Mouse (Mus musculus) neural tube, embryonic 12.5 days (tissue): ENCODE measurements around the gene Nme8. TPM values are rescaled to one million over a fixed set of nuclear protein-coding genes. Genes with fewer than 3 reads are reported as not detected.
A peak's percentile ranks its signal among the peaks of the same experiment; 100 is the strongest.

ENCODE experiments used
- ATAC-seq: fragments of 200-750 bp; cut with Nextera tagmentation; 2 replicates; pipeline ENCODE4 v1.8.0; 2017; ENCODE audit warnings: low read depth, mild to moderate bottlenecking, moderate TSS enrichment, moderate library complexity; ENCODE audit not compliant: low FRiP score
- H3K27ac ChIP-seq: fragments of 300-500 bp; sonication (generic); 2 replicates; pipeline ENCODE4 v1.5.1; 2016
- H3K27me3 ChIP-seq: fragments of 300-500 bp; sonication (generic); replicated peaks from 2 replicates; pipeline ENCODE4 v1.6.1; 2016; ENCODE audit warnings: mild to moderate bottlenecking
- H3K36me3 ChIP-seq: fragments of 300-500 bp; sonication (generic); 2 replicates; pipeline ENCODE4 v1.6.1; 2016; ENCODE audit warnings: mild to moderate bottlenecking
- H3K4me1 ChIP-seq: fragments of 300-500 bp; sonication (generic); 2 replicates; pipeline ENCODE4 v1.6.1; 2016
- H3K4me2 ChIP-seq: fragments of 300-500 bp; sonication (generic); replicated peaks from 2 replicates; pipeline ENCODE4 v1.6.1; 2016; ENCODE audit warnings: mild to moderate bottlenecking
- H3K4me3 ChIP-seq: fragments of 300-500 bp; sonication (generic); 2 replicates; pipeline ENCODE4 v1.5.1; 2016
- H3K9ac ChIP-seq: fragments of 300-500 bp; sonication (generic); 2 replicates; pipeline ENCODE4 v1.6.1; 2016; ENCODE audit warnings: mild to moderate bottlenecking
- H3K9me3 ChIP-seq: fragments of 300-500 bp; sonication (generic); 2 replicates; pipeline ENCODE4 v1.6.1; 2016; ENCODE audit warnings: mild to moderate bottlenecking
- WGBS: fragments of 180-500 bp; shearing (Covaris S2); methylation state at CpG from one replicate; pipeline ENCODE4 v1.1.7; 2016; 5-methylcytosine and 5-hydroxymethylcytosine counted together
- polyA plus RNA-seq: library from polyadenylated mRNA; unstranded; fragments of >200 nt; fragmentation: Nextera tagmentation; extraction: Ambion mirVana; gene quantifications from 2 replicates; pipeline ENCODE4 v1.2.1, GENCODE M21; 2016

Nme8 gene
- polyA plus RNA-seq, 1 experiment from 2014 or later = not detected

DNA sequence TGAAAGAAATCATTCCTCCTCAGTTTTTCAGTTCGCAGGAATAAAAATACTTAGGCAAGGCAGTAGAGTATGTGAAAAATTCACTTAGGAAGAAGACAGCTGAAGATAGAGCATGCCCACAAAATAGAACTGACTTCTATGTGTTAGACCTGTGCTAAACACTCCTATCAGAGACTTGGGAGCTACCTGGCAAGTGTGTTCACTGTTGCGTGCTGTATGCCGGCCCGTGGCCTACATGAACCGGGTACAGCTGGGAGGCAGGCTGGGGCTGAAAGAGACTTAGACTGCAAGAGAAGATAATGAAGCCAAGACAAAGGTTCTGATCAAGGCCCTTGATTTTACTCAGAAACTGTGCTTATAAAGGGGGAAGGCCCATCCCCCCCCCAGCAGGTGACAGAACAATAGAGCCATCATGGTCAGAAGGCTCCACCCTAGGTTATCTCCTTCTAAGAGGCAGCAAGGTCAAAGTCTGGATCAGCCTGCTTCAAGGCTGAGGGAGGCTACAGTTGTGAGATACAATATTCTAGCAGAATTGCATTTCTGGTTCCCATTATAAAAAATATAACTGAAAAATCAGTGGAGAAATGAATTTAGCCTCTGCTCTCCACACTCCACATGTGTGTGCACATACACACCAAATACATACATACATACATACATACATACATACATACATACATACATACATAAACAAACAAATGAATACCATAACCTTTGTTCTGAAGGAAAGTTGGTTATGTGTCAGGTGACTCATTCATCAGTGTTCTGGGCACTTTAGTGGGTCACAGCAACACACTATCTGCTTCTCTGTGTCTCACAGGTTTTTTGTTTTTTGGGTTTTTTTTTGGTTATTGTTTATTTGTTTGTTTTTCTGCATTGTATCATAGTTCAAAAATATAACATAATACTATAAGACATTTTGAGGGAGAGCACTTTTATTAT is 66.6 kb downstream of the Nme8 start:
- no peaks in the 10 kb centered on the region for H3K36me3 ChIP-seq
- no peaks in the 10 kb centered on the region for H3K27me3 ChIP-seq
- H3K4me2 ChIP-seq = no peak overlapping the region
- 92% methylated on average over 5 of the region's 5 CpGs for WGBS
- ATAC-seq = no peak
- no peaks in the 10 kb centered on the region for H3K9me3 ChIP-seq
- no peak overlapping the region for H3K27ac ChIP-seq
- no peaks in the 10 kb centered on the region for H3K4me1 ChIP-seq
- no peak overlapping the region for H3K4me3 ChIP-seq
- H3K9ac ChIP-seq = no peak overlapping the region

DNA sequence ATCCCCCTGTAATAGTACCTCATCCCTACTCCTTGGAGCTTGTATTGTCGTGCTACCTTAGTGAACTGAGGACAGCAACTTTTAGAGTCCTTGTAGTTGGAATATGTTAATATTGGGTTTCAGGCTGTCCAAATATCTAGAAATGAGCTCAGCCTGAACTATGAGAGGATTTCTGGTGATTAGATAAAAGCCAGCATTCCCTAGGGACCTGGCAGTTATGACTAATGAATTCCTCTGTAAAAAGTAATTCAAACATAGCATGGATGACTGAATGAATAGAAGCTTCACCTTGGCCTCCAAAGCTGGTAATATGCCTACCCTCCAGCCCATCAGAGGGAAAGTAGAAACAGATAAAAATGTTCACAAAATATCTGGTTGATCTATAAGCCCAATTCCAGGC is 71.1 kb downstream of the Nme8 start:
- peaks cover 7% of the 10 kb centered on the region for H3K4me1 ChIP-seq
- no peak overlapping the region for H3K9ac ChIP-seq
- no peak overlapping the region for H3K4me3 ChIP-seq
- H3K9me3 ChIP-seq = no peaks in the 10 kb centered on the region
- H3K27ac ChIP-seq = no peak overlapping the region
- peaks cover 11% of the 10 kb centered on the region for H3K27me3 ChIP-seq
- ATAC-seq = no peak
- no peak overlapping the region for H3K4me2 ChIP-seq
- WGBS = 79% methylated on average over 1 of the region's 1 CpGs
- H3K36me3 ChIP-seq = no peaks in the 10 kb centered on the region

GRCm38 (mm10) chr13:19624632-19625320 is 72.8 kb downstream of the Nme8 start:
- Histone ChIP-seq H3K4me1 (peaks cover 7% of the 10 kb centered on the region), H3K36me3 (no peaks in the 10 kb centered on the region), H3K4me3 (no peak overlapping the region), H3K9ac (no peak overlapping the region), H3K9me3 (no peaks in the 10 kb centered on the region), H3K27me3 (peaks cover 11% of the 10 kb centered on the region), H3K27ac (no peak overlapping the region), H3K4me2 (no peak overlapping the region)
- 80% methylated on average over 11 of the region's 11 CpGs for WGBS
- ATAC-seq = no peak

- Histone ChIP-seq H3K4me1 (peaks cover 7% of the 10 kb centered on the region), H3K9me3 (no peaks in the 10 kb centered on the region)
These were observed 74.2 kb downstream of the Nme8 start for GRCm38 (mm10) chr13:19623228-19623905.

GRCm38 (mm10) chr13:19622573-19623227 is 74.9 kb downstream of the Nme8 start, which contains the start of gene Sfrp4:
Gene Sfrp4, plus strand, starts transcription at chr13:19623104.
- Histone ChIP-seq H3K9ac (peak within 1 kb of the TSS; percentile 55), H3K4me3 (peak within 1 kb of the TSS; percentile 44), H3K9me3 (no peaks in the 10 kb centered on the region), H3K27ac (no peak within 1 kb of the TSS), H3K4me2 (peak within 1 kb of the TSS; percentile 87), H3K27me3 (peaks cover 11% of the 10 kb centered on the region), H3K36me3 (no peaks in the 10 kb centered on the region), H3K4me1 (peaks cover 7% of the 10 kb centered on the region)
- 3% methylated on average over 25 of the region's 25 CpGs for WGBS
- ATAC-seq = peak; percentile 59

More at GRCm38 (mm10) chr13:19623228-19623905, 74.2 kb downstream of the Nme8 start:
- ATAC-seq = peak; percentile 23
- peaks cover 11% of the 10 kb centered on the region for H3K27me3 ChIP-seq
- no peak overlapping the region for H3K27ac ChIP-seq
- H3K4me3 ChIP-seq = peak overlapping the region; percentile 44
- WGBS = 20% methylated on average over 30 of the region's 30 CpGs
- H3K9ac ChIP-seq = peak overlapping the region; percentile 55
- H3K36me3 ChIP-seq = no peaks in the 10 kb centered on the region
- peak overlapping the region; percentile 87 for H3K4me2 ChIP-seq

GRCm38 (mm10) chr13:19619216-19619927 is 78.2 kb downstream of the Nme8 start, which contains the start of gene Epdr1:
Gene Epdr1, minus strand, starts transcription at chr13:19619927.
- Histone ChIP-seq H3K4me2 (peak within 1 kb of the TSS; percentile 88), H3K27ac (no peak within 1 kb of the TSS), H3K36me3 (no peaks in the 10 kb centered on the region), H3K4me3 (peak within 1 kb of the TSS; percentile 66), H3K27me3 (peaks cover 11% of the 10 kb centered on the region), H3K4me1 (peaks cover 7% of the 10 kb centered on the region), H3K9ac (peak within 1 kb of the TSS; percentile 75), H3K9me3 (no peaks in the 10 kb centered on the region)
- peak; percentile 84 for ATAC-seq
- under 1% methylated on average over 46 of the region's 46 CpGs for WGBS

GRCm38 (mm10) chr13:19618841-19619215 is 78.8 kb downstream of the Nme8 start:
- Histone ChIP-seq H3K27me3 (peaks cover 7% of the 10 kb centered on the region), H3K4me3 (peak overlapping the region; percentile 66), H3K9ac (peak overlapping the region; percentile 75), H3K27ac (no peak overlapping the region), H3K4me1 (peaks cover 7% of the 10 kb centered on the region), H3K36me3 (no peaks in the 10 kb centered on the region), H3K9me3 (no peaks in the 10 kb centered on the region), H3K4me2 (peak overlapping the region; percentile 88)
- 6% methylated on average over 5 of the region's 5 CpGs for WGBS
- ATAC-seq = peak; percentile 45

GRCm38 (mm10) chr13:19618081-19618480 is 79.5 kb downstream of the Nme8 start:
- no peaks in the 10 kb centered on the region for H3K27me3 ChIP-seq
- H3K4me3 ChIP-seq = no peak overlapping the region
- no peak overlapping the region for H3K27ac ChIP-seq
- no peaks in the 10 kb centered on the region for H3K4me1 ChIP-seq
- WGBS = 87% methylated on average over 4 of the region's 4 CpGs
- H3K4me2 ChIP-seq = peak overlapping the region; percentile 88; the same call in 1 of the 2 replicates
- no peaks in the 10 kb centered on the region for H3K36me3 ChIP-seq
- no peak for ATAC-seq
- no peak overlapping the region for H3K9ac ChIP-seq
- no peaks in the 10 kb centered on the region for H3K9me3 ChIP-seq

GRCm38 (mm10) chr13:19614311-19614710 is 83.3 kb downstream of the Nme8 start:
- H3K4me3 ChIP-seq = no peak overlapping the region
- no peaks in the 10 kb centered on the region for H3K36me3 ChIP-seq
- H3K9me3 ChIP-seq = no peaks in the 10 kb centered on the region
- no peak overlapping the region for H3K4me2 ChIP-seq
- no peak for ATAC-seq
- peaks cover 9% of the 10 kb centered on the region; the same call in 1 of the 2 replicates for H3K4me1 ChIP-seq
- 81% methylated on average over 1 of the region's 1 CpGs for WGBS
- H3K27me3 ChIP-seq = no peaks in the 10 kb centered on the region
- no peak overlapping the region for H3K9ac ChIP-seq
- no peak overlapping the region for H3K27ac ChIP-seq

DNA sequence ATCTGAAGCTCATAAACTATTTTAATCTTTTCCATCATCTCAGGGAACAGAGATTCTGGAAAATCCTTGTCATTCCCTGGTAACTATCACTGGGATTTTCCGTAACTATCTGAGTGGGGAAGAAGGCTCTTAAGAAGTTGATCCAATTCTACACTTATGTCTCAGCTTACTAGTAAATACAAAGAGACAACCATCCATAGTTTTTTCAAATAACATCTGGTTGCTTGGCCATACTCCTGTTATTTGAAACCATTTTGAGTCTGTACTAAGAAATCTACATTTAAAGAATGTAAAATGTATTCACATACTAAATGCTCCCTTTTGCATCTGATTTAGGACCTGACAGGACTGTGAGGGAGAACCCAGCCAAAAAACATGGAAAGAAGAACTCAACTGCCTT is 84.2 kb downstream of the Nme8 start:
- no peaks in the 10 kb centered on the region for H3K9me3 ChIP-seq
- 91% methylated on average over 1 of the region's 1 CpGs for WGBS
- H3K36me3 ChIP-seq = no peaks in the 10 kb centered on the region
- H3K27me3 ChIP-seq = no peaks in the 10 kb centered on the region
- H3K27ac ChIP-seq = no peak overlapping the region
- no peak overlapping the region for H3K4me3 ChIP-seq
- H3K9ac ChIP-seq = no peak overlapping the region
- no peak overlapping the region for H3K4me2 ChIP-seq
- H3K4me1 ChIP-seq = peaks cover 9% of the 10 kb centered on the region; the same call in 1 of the 2 replicates
- ATAC-seq = no peak

GRCm38 (mm10) chr13:19612963-19613362 is 84.6 kb downstream of the Nme8 start:
- H3K36me3 ChIP-seq = no peaks in the 10 kb centered on the region
- no peak overlapping the region for H3K27ac ChIP-seq
- no peak overlapping the region for H3K4me3 ChIP-seq
- no peaks in the 10 kb centered on the region for H3K27me3 ChIP-seq
- ATAC-seq = peak; percentile 59; the same call in 1 of the 2 replicates
- H3K4me2 ChIP-seq = no peak overlapping the region
- H3K4me1 ChIP-seq = peaks cover 9% of the 10 kb centered on the region; the same call in 1 of the 2 replicates
- no peak overlapping the region for H3K9ac ChIP-seq
- no peaks in the 10 kb centered on the region for H3K9me3 ChIP-seq
- WGBS = 47% methylated on average over 3 of the region's 3 CpGs
